Mouse (Mus musculus) left cerebral cortex, postnatal 25 days (tissue): Measurements from ENCODE around the gene Aicda. TPM values are rescaled to one million over a fixed set of nuclear protein-coding genes. Genes with fewer than 3 reads are reported as not detected.
"Not testable (repeated sequence)": the region's sequence is repeated elsewhere in the genome, so short reads cannot be mapped to it uniquely, and the experiment has no call there.

Experiments used
- DNase-seq, 2 experiments: peaks; one replicate each; pipeline ENCODE4 v3.0.0; 2022; ENCODE audit warnings: low spot score in 2 of 2, mixed read lengths in 1 of 2
- intact Hi-C: fragments of 180-260 bp; cut with DNase I; formaldehyde crosslinking; loops from one replicate; pipeline ENCODE4 v1.15.1; 2025
- total RNA-seq, 2 experiments: library from RNA; stranded (reverse); gene quantifications; 2 replicates each; pipeline ENCODE4 v1.2.3; 2021

Gene Aicda
- total RNA-seq, 2 experiments from 2014 or later, result not detected

- intact Hi-C loops, result no loop called here
- DNase-seq, result no peak
Measured at GRCm38 (mm10) chr6:122545289-122545882, 8.2 kb upstream of the Aicda start.

GRCm38 (mm10) chr6:122545948-122546347 is 7.7 kb upstream of the Aicda start:
- intact Hi-C loops, result no loop called here
- DNase-seq, result no peak

GRCm38 (mm10) chr6:122554102-122554501 is 501 bp downstream of the Aicda start:
- intact Hi-C loops, result no loop called here

GRCm38 (mm10) chr6:122555266-122555665 is 1.7 kb downstream of the Aicda start:
- no peak for DNase-seq
- intact Hi-C loops, result no loop called here

More at GRCm38 (mm10) chr6:122554102-122554501, 501 bp downstream of the Aicda start:
- DNase-seq, result no peak

GRCm38 (mm10) chr6:122556959-122557561 is 3.5 kb downstream of the Aicda start:
- intact Hi-C loops, result no loop called here
- DNase-seq, result peak; percentile 80 to 86

GRCm38 (mm10) chr6:122560427-122560826 is 6.8 kb downstream of the Aicda start:
- DNase-seq, result peak; percentile 56 to 71
- intact Hi-C loops, result loop anchor here (5.0 kb wide), 2 partner anchors 33 to 63 kb away; partner anchors contain the start of gene Rimklb

- DNase-seq, result no peak
- intact Hi-C loops, result loop anchor here (5.0 kb wide), 2 partner anchors 34 to 64 kb away; partner anchors contain the start of gene Rimklb
Measured at GRCm38 (mm10) chr6:122561005-122561404, 7.4 kb downstream of the Aicda start.

GRCm38 (mm10) chr6:122562463-122562862 is 8.9 kb downstream of the Aicda start:
- intact Hi-C loops, result loop anchor here (5.0 kb wide), 2 partner anchors 35 to 65 kb away; partner anchors contain the start of gene Rimklb
- peak; percentile 69 to 78 for DNase-seq

- intact Hi-C loops, result no loop called here
- DNase-seq, result no peak
Measured at GRCm38 (mm10) chr6:122565070-122565784, 11.6 kb downstream of the Aicda start.

- intact Hi-C loops, result no loop called here
- no peak for DNase-seq
Measured at GRCm38 (mm10) chr6:122569113-122569512, 15.5 kb downstream of the Aicda start.

- DNase-seq, result no peak
- intact Hi-C loops, result no loop called here
Measured at GRCm38 (mm10) chr6:122569762-122570161, 16.2 kb downstream of the Aicda start.

GRCm38 (mm10) chr6:122570695-122571616 is 17.4 kb downstream of the Aicda start:
- DNase-seq, result no peak
- intact Hi-C loops, result no loop called here

GRCm38 (mm10) chr6:122571617-122571959 is 18.0 kb downstream of the Aicda start:
- DNase-seq, result peak in 1 of 2 experiments; percentile 29

GRCm38 (mm10) chr6:122575037-122575436 is 21.4 kb downstream of the Aicda start:
- DNase-seq, intact Hi-C loops: not testable (repeated sequence)

More at GRCm38 (mm10) chr6:122571617-122571959, 18.0 kb downstream of the Aicda start:
- intact Hi-C loops, result no loop called here

GRCm38 (mm10) chr6:122577030-122577429 is 23.4 kb downstream of the Aicda start:
- intact Hi-C loops, result no loop called here

GRCm38 (mm10) chr6:122579086-122579485 is 25.5 kb downstream of the Aicda start:
- intact Hi-C loops, result no loop called here
- no peak for DNase-seq

More at GRCm38 (mm10) chr6:122577030-122577429, 23.4 kb downstream of the Aicda start:
- DNase-seq, result no peak

GRCm38 (mm10) chr6:122591027-122591758 is 37.6 kb downstream of the Aicda start:
- no peak for DNase-seq
- intact Hi-C loops, result no loop called here

- no peak for DNase-seq
- intact Hi-C loops, result no loop called here
Measured at GRCm38 (mm10) chr6:122592905-122593304, 39.3 kb downstream of the Aicda start.

GRCm38 (mm10) chr6:122595637-122596036 is 42.0 kb downstream of the Aicda start:
- intact Hi-C loops, result loop anchor here (1.0 kb wide), 1 partner anchor 38 kb away; no protein-coding TSS in a partner anchor
- peak; percentile 6 to 47 for DNase-seq
